9 mouse cellular contexts compared by ENCODE assay signal in genomic region chr5:90383080-90383479, GRCm38 (mm10). TPM values are rescaled to one million over a fixed set of nuclear protein-coding genes. Genes with fewer than 3 reads are reported as not detected.
DNase-seq lines count a peak whose midpoint lies in the region; ATAC-seq lines count a peak whose summit lies in the region.
"Had no signal": no experiment of that assay in that cellular context is flagged by ENCODE, and none has a peak within 500 bp of the region (broad histone marks: within the 10 kb centered on the region; RNA-seq: fewer than 3 reads in every experiment).

No protein-coding gene starts in this region.

- no peaks in the 10 kb centered on the region for H3K9me3 ChIP-seq in forebrain, embryonic 13.5 days (replicated peaks)

- H3K9ac ChIP-seq in forebrain, embryonic 13.5 days = no peak overlapping the region

- no peak overlapping the region for H3K27ac ChIP-seq in forebrain, embryonic 13.5 days

- H3K27me3 ChIP-seq in forebrain, embryonic 13.5 days = no peaks in the 10 kb centered on the region

- peak; percentile 43 to 81 for DNase-seq in adrenal gland, adult (ENCODE audit: inconsistent age in 2 of 2, low spot score in 1 of 2)
- no peak for DNase-seq in adrenal gland, postnatal 4 days (ENCODE audit: low spot score in 2 of 2)
- peak; percentile 51 to 56 for DNase-seq in B cell, adult 2 months
- DNase-seq in adrenal gland, postnatal 25 days = peak; percentile 16
- peak; percentile 13 for DNase-seq in lung, postnatal 10 days
- no peak for DNase-seq in ovary, postnatal 14 days (ENCODE audit: low spot score)
- DNase-seq in cerebellum, postnatal 10 days = no peak
- DNase-seq: heart, postnatal 36 days had no signal

- ATAC-seq in forebrain, embryonic 13.5 days = no peak

- WGBS in forebrain, embryonic 13.5 days = 43% methylated on average over 1 of the region's 1 CpGs

- no peaks in the 10 kb centered on the region for H3K36me3 ChIP-seq in forebrain, embryonic 13.5 days (ENCODE audit: poor library complexity, severe bottlenecking)

- H3K4me1 ChIP-seq in forebrain, embryonic 13.5 days = no peaks in the 10 kb centered on the region

- H3K4me3 ChIP-seq in forebrain, embryonic 13.5 days = no peak overlapping the region

- no peak overlapping the region for H3K4me2 ChIP-seq in forebrain, embryonic 13.5 days

RNA-seq across cellular contexts. Expression of gene Gm9958, which starts 16.1 kb away (rescaled TPM):
- total RNA-seq in adrenal gland, postnatal 4 days (2021) = 1 to 10 TPM; 4.5 to 4.8 TPM
- 4.2 and 5.9 TPM in 2 replicates for total RNA-seq in adrenal gland, postnatal 25 days (2021)
- 7.0 and 7.4 TPM in 2 replicates for polyA plus RNA-seq in forebrain, embryonic 13.5 days (2015; fragmentation: Nextera tagmentation; extraction: Ambion mirVana)

RNA-seq across cellular contexts. Expression of gene Ankrd17, which starts 16.7 kb away (rescaled TPM):
- total RNA-seq in adrenal gland, postnatal 4 days (2021) = 100 to 1,000 TPM; 113 to 129 TPM
- total RNA-seq in adrenal gland, postnatal 25 days (2021) = 104 and 112 TPM in 2 replicates
- polyA plus RNA-seq in forebrain, embryonic 13.5 days (2015; fragmentation: Nextera tagmentation; extraction: Ambion mirVana) = 28.8 and 30.7 TPM in 2 replicates

Comparison
In these comparisons a context has a peak if more than half of its experiments do, and no peak if none do; other contexts are left out.
1. DNase-seq: peak in adrenal gland, adult (2 of 2), B cell, adult 2 months (2 of 2), adrenal gland, postnatal 25 days (single experiment) and lung, postnatal 10 days (single experiment); none in adrenal gland, postnatal 4 days (0 of 2), ovary, postnatal 14 days (single experiment) and cerebellum, postnatal 10 days (0 of 2).